Mouse (Mus musculus) MEL (cell line): ENCODE results near the gene Opa3. TPM values are rescaled to one million over a fixed set of nuclear protein-coding genes. Genes with fewer than 3 reads are reported as not detected.

ENCODE experiments used
- DNase-seq: peaks from one replicate; pipeline ENCODE4 v3.0.0; 2011; ENCODE audit warnings: low read depth, low spot score
- H3K27ac ChIP-seq: 2 replicates; pipeline ENCODE4 v1.5.1; 2012; ENCODE audit warnings: low read depth, mild to moderate bottlenecking, control low read depth, low read length, moderate library complexity; ENCODE audit not compliant: control insufficient read depth
- H3K27me3 ChIP-seq, 2 experiments: fragments of 150-350 bp in 1 of 2; sonication (generic) in 1 of 2; 2 replicates each; pipeline ENCODE4 v1.6.1; 2012; ENCODE audit warnings: low read length in 2 of 2, mild to moderate bottlenecking in 2 of 2, improper control_type of control experiment in 1 of 2, moderate library complexity in 1 of 2; ENCODE audit not compliant: insufficient read depth in 2 of 2, control insufficient read depth in 1 of 2
- H3K36me3 ChIP-seq, 2 experiments: 2 replicates each; pipeline ENCODE4 v1.6.1; 2012 to 2014; ENCODE audit warnings: low read length in 2 of 2, improper control_type of control experiment in 1 of 2, inconsistent platforms in 1 of 2, mild to moderate bottlenecking in 1 of 2; ENCODE audit not compliant: insufficient read depth in 2 of 2, control insufficient read depth in 1 of 2
- H3K4me1 ChIP-seq, 2 experiments: fragments of 150-350 bp in 1 of 2; sonication (generic) in 1 of 2; 2 replicates each; pipeline ENCODE4 v1.6.1; 2012; ENCODE audit warnings: low read length in 2 of 2, improper control_type of control experiment in 1 of 2, mild to moderate bottlenecking in 1 of 2; ENCODE audit not compliant: insufficient read depth in 2 of 2, control insufficient read depth in 1 of 2
- H3K4me3 ChIP-seq, 2 experiments: fragments of 150-350 bp in 1 of 2; sonication (generic) in 1 of 2; 2 replicates each; pipeline ENCODE4 v1.5.1; 2012; ENCODE audit warnings: low read depth in 2 of 2, low read length in 2 of 2, mild to moderate bottlenecking in 2 of 2, moderate library complexity in 2 of 2, control low read depth in 1 of 2, improper control_type of control experiment in 1 of 2; ENCODE audit not compliant: control insufficient read depth in 1 of 2, insufficient read depth in 1 of 2
- H3K79me2 ChIP-seq: 2 replicates; pipeline ENCODE4 v1.6.1; 2012; ENCODE audit warnings: mild to moderate bottlenecking, low read length, moderate library complexity; ENCODE audit not compliant: control insufficient read depth, poor library complexity, insufficient read depth
- H3K9ac ChIP-seq: 2 replicates; pipeline ENCODE4 v1.6.1; 2012; ENCODE audit warnings: low read depth, mild to moderate bottlenecking, control low read depth, low read length, moderate library complexity; ENCODE audit not compliant: control insufficient read depth, poor library complexity, severe bottlenecking
- H3K9me3 ChIP-seq: fragments of 150-350 bp; sonication (generic); replicated peaks from 2 replicates; pipeline ENCODE4 v1.6.1; 2012; ENCODE audit warnings: mild to moderate bottlenecking, low read length, improper control_type of control experiment, moderate library complexity; ENCODE audit not compliant: insufficient read depth
- CHD1 ChIP-seq: IDR thresholded peaks from 2 replicates; pipeline ENCODE4 v1.6.1; 2012; ENCODE audit warnings: low read depth, mild to moderate bottlenecking, inconsistent platforms, low read length, improper control_type of control experiment
- CHD2 ChIP-seq: IDR thresholded peaks from 2 replicates; pipeline ENCODE4 v1.6.1; 2011; ENCODE audit warnings: low read length, improper control_type of control experiment
- CTCF ChIP-seq, 3 experiments: IDR thresholded peaks in 2 of 3; conservative IDR thresholded peaks in 1 of 3; 2 replicates each; pipeline ENCODE4 v1.5.1; 2011 to 2012; ENCODE audit warnings: low read length in 3 of 3, low read depth in 2 of 3, mild to moderate bottlenecking in 2 of 3, improper control_type of control experiment in 1 of 3, inconsistent platforms in 1 of 3, mixed read lengths in 1 of 3, moderate library complexity in 1 of 3; ENCODE audit not compliant: control insufficient read depth in 1 of 3, insufficient read depth in 1 of 3, poor library complexity in 1 of 3, severe bottlenecking in 1 of 3
- HCFC1 ChIP-seq: IDR thresholded peaks from 2 replicates; pipeline ENCODE4 v1.6.1; 2012; ENCODE audit warnings: low read depth, mild to moderate bottlenecking, inconsistent platforms, low read length, improper control_type of control experiment, moderate library complexity
- MAFK ChIP-seq: IDR thresholded peaks from 2 replicates; pipeline ENCODE4 v1.6.1; 2011; ENCODE audit warnings: low read depth, mild to moderate bottlenecking, low read length, improper control_type of control experiment, borderline replicate concordance
- MXI1 ChIP-seq: IDR thresholded peaks from 2 replicates; pipeline ENCODE4 v1.6.1; 2011; ENCODE audit warnings: mild to moderate bottlenecking, low read depth, low read length, improper control_type of control experiment
- MYC ChIP-seq: IDR thresholded peaks from 2 replicates; pipeline ENCODE4 v1.6.1; 2011; ENCODE audit warnings: low read depth, mild to moderate bottlenecking, low read length, improper control_type of control experiment, moderate library complexity
- TAL1 ChIP-seq: IDR thresholded peaks from 2 replicates; pipeline ENCODE4 v1.6.1; 2012; ENCODE audit warnings: mild to moderate bottlenecking, inconsistent platforms, low read length, moderate library complexity, mixed read lengths
- USF1 ChIP-seq: IDR thresholded peaks from 2 replicates; pipeline ENCODE4 v1.6.1; 2014; ENCODE audit warnings: low read depth, mild to moderate bottlenecking, inconsistent platforms, low read length, improper control_type of control experiment, moderate library complexity
- USF2 ChIP-seq, 2 experiments: IDR thresholded peaks; 2 replicates each; pipeline ENCODE4 v1.6.1; 2011 to 2012; ENCODE audit warnings: improper control_type of control experiment in 2 of 2, low read length in 2 of 2, borderline replicate concordance in 1 of 2, inconsistent platforms in 1 of 2, low read depth in 1 of 2, mild to moderate bottlenecking in 1 of 2; ENCODE audit not compliant: insufficient read depth in 1 of 2
- ZC3H11A ChIP-seq: IDR thresholded peaks from 2 replicates; pipeline ENCODE4 v1.6.1; 2012; ENCODE audit warnings: low read depth, mild to moderate bottlenecking, inconsistent platforms, low read length, improper control_type of control experiment
- ZMIZ1 ChIP-seq: IDR thresholded peaks from 2 replicates; pipeline ENCODE4 v1.6.1; 2012; ENCODE audit warnings: low read depth, mild to moderate bottlenecking, inconsistent platforms, low read length, improper control_type of control experiment, moderate library complexity
- polyA plus RNA-seq, 2 experiments: library from polyadenylated mRNA; stranded (reverse) in 1 of 2; unstranded in 1 of 2; fragments of >175 nt in 1 of 2; fragments of >200 nt in 1 of 2; gene quantifications; 2 replicates each; pipeline versions ENCODE4 v1.2.1 to v1.2.4; 2012; ENCODE audit warnings: low replicate concordance in 2 of 2, low read depth in 1 of 2; ENCODE audit not compliant: insufficient read length in 2 of 2, insufficient read depth in 1 of 2, missing spikeins in 1 of 2
- total RNA-seq: library from RNA; depleted of rRNA; stranded (reverse); fragments of 300-350 nt; gene quantifications from 2 replicates; pipeline ENCODE4 v1.2.3, GENCODE M21; 2012

Opa3 gene
- total and polyA plus RNA-seq, 3 experiments, result 18.5 to 85.4 (median 37.2) TPM

DNA sequence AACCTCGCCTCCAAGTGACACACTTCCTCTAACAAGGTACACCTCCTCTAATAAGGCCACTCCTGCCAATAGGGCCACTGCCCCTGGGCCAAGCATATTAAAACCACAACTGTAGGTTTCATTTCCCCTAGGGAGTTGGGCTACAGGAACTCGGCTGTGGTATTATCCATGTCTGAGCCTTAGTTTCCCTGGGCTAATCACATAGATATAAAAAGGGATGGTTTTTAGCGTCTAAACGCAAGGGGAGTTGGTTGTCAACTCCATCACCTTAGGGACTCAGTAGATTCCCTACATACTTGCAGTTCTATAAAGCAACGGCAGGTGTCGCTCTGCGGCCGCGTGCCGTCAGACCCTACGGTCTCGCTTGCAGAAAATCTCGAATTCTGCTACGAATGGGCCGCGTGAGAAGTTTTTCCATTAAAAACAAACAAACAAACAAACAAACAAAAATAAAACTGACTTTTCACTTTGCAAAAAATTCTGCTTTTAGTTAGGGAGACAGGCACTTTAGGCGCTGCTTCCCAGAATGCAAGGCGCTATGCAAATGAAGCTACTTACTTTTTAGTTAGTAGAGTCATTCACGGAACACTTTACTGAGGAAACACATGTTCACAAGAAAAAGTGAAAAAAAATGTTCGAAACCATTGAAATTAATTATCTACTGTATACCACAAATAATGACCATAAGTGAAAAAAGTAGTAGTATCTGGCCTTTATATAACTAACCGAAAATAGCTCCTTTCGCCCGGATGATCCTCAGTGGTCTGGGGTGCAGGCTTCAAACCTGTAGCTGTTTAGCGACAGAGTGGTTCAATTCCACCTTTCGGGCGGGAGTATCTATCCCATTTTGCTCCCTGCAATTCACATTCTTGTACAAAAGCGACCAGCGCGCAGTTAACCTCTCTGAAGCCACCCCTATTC is 72.6 kb downstream of the Opa3 start (continued):
- TF ChIP-seq USF1, result no peak
- TF ChIP-seq MYC, result peak; percentile 94
- peak; percentile 99 for TF ChIP-seq MAFK
- no peak for TF ChIP-seq CHD2
- peak; percentile 49; the same call in 1 of the 2 replicates for TF ChIP-seq ZMIZ1
- peak; percentile 91 for TF ChIP-seq ZC3H11A
- 0 out of 2 replicates have a peak, but pooled peaks have one; percentile 39 for TF ChIP-seq MXI1
- peak; percentile 88 to 97 (median 94) for TF ChIP-seq CTCF (IDR thresholded peaks at IDR 0.05 in 2 of 3, conservative IDR thresholded peaks at IDR 0.05 in 1 of 3; ENCODE audit: control insufficient read depth in 1 of 3, insufficient read depth in 1 of 3, low read depth in 2 of 3, low read length in 3 of 3, poor library complexity in 1 of 3, severe bottlenecking in 1 of 3)

DNA sequence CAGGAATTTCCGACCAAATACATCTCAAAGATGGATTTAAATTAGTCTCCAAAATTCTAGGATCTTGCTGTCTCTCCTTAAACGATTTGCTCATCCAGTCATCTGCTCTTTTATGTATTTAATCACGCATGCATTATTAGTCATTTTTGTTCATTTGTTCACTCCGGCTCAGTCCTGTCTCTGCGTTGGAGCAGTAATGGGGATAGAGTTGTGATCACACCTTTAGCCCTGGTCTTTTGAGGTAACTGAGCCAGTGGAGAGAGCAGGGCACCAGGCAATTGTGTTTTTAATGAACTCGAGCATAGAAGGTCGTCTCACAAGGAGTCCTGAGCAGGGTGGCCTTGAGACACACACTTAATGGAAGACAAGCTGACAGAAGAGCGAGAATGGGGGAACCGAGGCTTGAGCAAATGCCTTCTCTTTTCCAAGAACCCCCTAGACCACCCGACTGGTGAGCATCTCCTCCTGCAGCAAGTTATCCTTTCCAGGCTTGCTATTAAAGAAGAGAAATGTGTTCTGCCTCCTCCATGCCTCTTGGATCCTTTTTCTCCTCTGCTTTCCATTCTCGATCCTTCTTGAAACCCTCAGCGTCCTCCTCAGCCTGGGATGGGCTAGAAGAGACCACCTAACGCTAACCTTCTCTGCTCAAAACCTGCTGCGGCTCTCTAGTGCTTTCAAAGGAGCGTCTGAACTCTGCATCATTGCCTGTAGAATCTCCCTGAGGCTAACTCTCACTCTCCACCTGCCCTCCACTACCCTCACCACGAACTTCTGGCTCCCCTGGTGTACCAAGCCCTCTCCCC is 73.5 kb downstream of the Opa3 start:
- DNase-seq, result no peak
- peaks cover 3 to 12% of the 10 kb centered on the region in 2 experiments; a peak in 3 of 4 replicates for H3K4me1 ChIP-seq
- no peaks in the 10 kb centered on the region for H3K9me3 ChIP-seq
- no peaks in the 10 kb centered on the region for H3K79me2 ChIP-seq
- H3K27me3 ChIP-seq, result no peaks in the 10 kb centered on the region
- H3K36me3 ChIP-seq, result peaks cover 0 to 4% of the 10 kb centered on the region in 2 experiments; a peak in 1 of 4 replicates
- H3K27ac ChIP-seq, result no peak overlapping the region
- peak overlapping the region; percentile 40 for H3K9ac ChIP-seq
- 0 out of 2 replicates have a peak, but pooled peaks have one; percentile 1 for TF ChIP-seq ZMIZ1
- TF ChIP-seq CHD1, result no peak
- TF ChIP-seq ZC3H11A, result no peak
- H3K4me3 ChIP-seq, result peak overlapping the region in 1 of 2 experiments; percentile 21; a peak in 2 of 4 replicates

DNA sequence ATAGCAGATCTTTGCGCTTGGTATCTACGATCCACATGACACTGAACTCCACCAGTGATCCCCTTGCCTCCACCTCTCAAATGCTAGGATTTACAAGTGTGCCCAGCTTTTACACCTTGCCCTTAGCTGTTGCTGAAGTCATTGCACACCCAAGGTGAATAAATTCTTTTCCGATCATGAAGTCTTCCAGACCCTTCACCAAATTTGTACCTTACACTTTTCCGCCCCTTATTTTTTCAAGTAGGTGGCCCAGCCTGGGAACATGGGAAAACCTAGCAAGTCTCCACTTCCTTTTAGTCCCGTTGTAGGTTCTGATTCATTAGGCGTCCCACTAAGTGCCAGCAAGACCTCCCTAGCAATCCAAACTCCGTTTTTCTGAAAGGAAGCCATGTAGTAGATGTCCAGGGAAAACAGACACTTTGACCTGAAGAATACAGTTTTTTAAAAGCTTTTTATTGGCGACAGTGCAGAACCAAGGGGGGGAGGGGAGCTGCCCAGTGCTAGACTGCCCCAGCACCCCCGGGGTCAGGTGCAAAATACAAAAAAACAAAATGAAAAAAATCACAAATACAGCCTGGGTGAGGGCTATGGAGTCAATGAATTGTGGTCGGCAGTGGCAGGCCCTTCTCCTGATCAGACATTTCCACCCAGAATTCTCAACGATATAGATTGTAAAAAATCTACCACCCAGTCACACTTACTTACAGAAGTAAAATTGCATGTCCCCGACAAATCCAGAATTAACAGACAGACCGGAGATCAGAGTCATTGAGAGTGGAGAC is 74.3 kb downstream of the Opa3 start:
- no peak for TF ChIP-seq HCFC1
- TF ChIP-seq CHD1, result no peak
- no peak for TF ChIP-seq TAL1
- no peak for TF ChIP-seq USF2 (IDR thresholded peaks at IDR 0.05; ENCODE audit: borderline replicate concordance in 1 of 2, insufficient read depth in 1 of 2, low read depth in 1 of 2, low read length in 2 of 2)
- H3K4me3 ChIP-seq, result no peak overlapping the region
- peaks cover 0 to 4% of the 10 kb centered on the region in 2 experiments; a peak in 1 of 4 replicates for H3K36me3 ChIP-seq
- no peaks in the 10 kb centered on the region for H3K79me2 ChIP-seq
- no peak overlapping the region for H3K9ac ChIP-seq
- peaks cover 3 to 18% of the 10 kb centered on the region in 2 experiments; a peak in 3 of 4 replicates for H3K4me1 ChIP-seq
- no peaks in the 10 kb centered on the region for H3K27me3 ChIP-seq
- no peak overlapping the region for H3K27ac ChIP-seq
- H3K9me3 ChIP-seq, result no peaks in the 10 kb centered on the region
- DNase-seq, result no peak
